Mouse (Mus musculus) spleen, postnatal 36 days (tissue): ENCODE data around the gene Ikzf1.

Experiments used
- DNase-seq, 2 experiments: peaks; one replicate each; pipeline ENCODE4 v3.0.0; 2022; ENCODE audit warnings: low spot score in 2 of 2, mixed read lengths in 1 of 2

The Ikzf1 gene

GRCm38 (mm10) chr11:11690059-11690844 lies 5.4 kb downstream of the Ikzf1 start:
- peak; percentile 74 to 75 for DNase-seq

GRCm38 (mm10) chr11:11690845-11691196 lies 6.0 kb downstream of the Ikzf1 start:
- DNase-seq, result no peak

GRCm38 (mm10) chr11:11691324-11692058 lies 6.7 kb downstream of the Ikzf1 start:
- DNase-seq, result peak; percentile 77 to 81

- no peak for DNase-seq
Observed at GRCm38 (mm10) chr11:11692558-11693166, 7.9 kb downstream of the Ikzf1 start.

- DNase-seq, result no peak
Observed at GRCm38 (mm10) chr11:11693446-11693845, 8.6 kb downstream of the Ikzf1 start.

- peak; percentile 72 to 77 for DNase-seq
Observed at GRCm38 (mm10) chr11:11694072-11694471, 9.3 kb downstream of the Ikzf1 start.

- no peak for DNase-seq
Observed at GRCm38 (mm10) chr11:11694472-11695177, 9.8 kb downstream of the Ikzf1 start.

GRCm38 (mm10) chr11:11695211-11695887 lies 10.5 kb downstream of the Ikzf1 start:
- no peak for DNase-seq

GRCm38 (mm10) chr11:11695907-11696306 lies 11.1 kb downstream of the Ikzf1 start:
- no peak for DNase-seq

GRCm38 (mm10) chr11:11696814-11697213 lies 12.0 kb downstream of the Ikzf1 start:
- DNase-seq, result no peak

- no peak for DNase-seq
Observed at GRCm38 (mm10) chr11:11701378-11701777, 16.6 kb downstream of the Ikzf1 start.

- DNase-seq, result no peak
Observed at GRCm38 (mm10) chr11:11703776-11704175, 19.0 kb downstream of the Ikzf1 start.

GRCm38 (mm10) chr11:11708154-11708719 lies 23.4 kb downstream of the Ikzf1 start:
- no peak for DNase-seq

GRCm38 (mm10) chr11:11709311-11709710 lies 24.5 kb downstream of the Ikzf1 start:
- DNase-seq, result no peak

GRCm38 (mm10) chr11:11710718-11711117 lies 25.9 kb downstream of the Ikzf1 start:
- DNase-seq, result no peak

- DNase-seq, result peak in 1 of 2 experiments; percentile 49
Observed at GRCm38 (mm10) chr11:11711748-11712147, 26.9 kb downstream of the Ikzf1 start.

GRCm38 (mm10) chr11:11714676-11715075 lies 29.9 kb downstream of the Ikzf1 start:
- DNase-seq, result no peak

GRCm38 (mm10) chr11:11715963-11716691 lies 31.3 kb downstream of the Ikzf1 start:
- no peak for DNase-seq

- DNase-seq, result peak; percentile 81 to 82
Observed at GRCm38 (mm10) chr11:11716692-11717037, 31.9 kb downstream of the Ikzf1 start.

- no peak for DNase-seq
Observed at GRCm38 (mm10) chr11:11717606-11718167, 32.9 kb downstream of the Ikzf1 start.
